Mouse (Mus musculus) cerebellum, adult 2 months (tissue): ENCODE data around the gene Ski.

Source experiments
- CTCF ChIP-seq: fragments of 200-500 bp; IDR thresholded peaks from 2 replicates; pipeline ENCODE4 v1.5.1; 2011; ENCODE audit warnings: low read depth, mild to moderate bottlenecking, control low read depth, low read length, moderate library complexity, borderline replicate concordance; ENCODE audit not compliant: insufficient read depth
- POLR2A ChIP-seq: fragments of 200-500 bp; IDR thresholded peaks from 2 replicates; pipeline ENCODE4 v1.6.1; 2011; ENCODE audit warnings: low read length, control low read depth, borderline replicate concordance; ENCODE audit not compliant: insufficient read depth

GRCm38 (mm10) chr4:155228461-155228860 lies 6.1 kb upstream of the Ski start:
- TF ChIP-seq POLR2A (no peak), CTCF (no peak)
